Mouse (Mus musculus) kidney, postnatal 4 days (tissue): ENCODE measurements around the gene Macf1.

Experiments
- DNase-seq, 2 experiments: peaks; one replicate each; pipeline ENCODE4 v3.0.0; 2021; ENCODE audit warnings: mixed read lengths in 2 of 2

Gene Macf1

DNA sequence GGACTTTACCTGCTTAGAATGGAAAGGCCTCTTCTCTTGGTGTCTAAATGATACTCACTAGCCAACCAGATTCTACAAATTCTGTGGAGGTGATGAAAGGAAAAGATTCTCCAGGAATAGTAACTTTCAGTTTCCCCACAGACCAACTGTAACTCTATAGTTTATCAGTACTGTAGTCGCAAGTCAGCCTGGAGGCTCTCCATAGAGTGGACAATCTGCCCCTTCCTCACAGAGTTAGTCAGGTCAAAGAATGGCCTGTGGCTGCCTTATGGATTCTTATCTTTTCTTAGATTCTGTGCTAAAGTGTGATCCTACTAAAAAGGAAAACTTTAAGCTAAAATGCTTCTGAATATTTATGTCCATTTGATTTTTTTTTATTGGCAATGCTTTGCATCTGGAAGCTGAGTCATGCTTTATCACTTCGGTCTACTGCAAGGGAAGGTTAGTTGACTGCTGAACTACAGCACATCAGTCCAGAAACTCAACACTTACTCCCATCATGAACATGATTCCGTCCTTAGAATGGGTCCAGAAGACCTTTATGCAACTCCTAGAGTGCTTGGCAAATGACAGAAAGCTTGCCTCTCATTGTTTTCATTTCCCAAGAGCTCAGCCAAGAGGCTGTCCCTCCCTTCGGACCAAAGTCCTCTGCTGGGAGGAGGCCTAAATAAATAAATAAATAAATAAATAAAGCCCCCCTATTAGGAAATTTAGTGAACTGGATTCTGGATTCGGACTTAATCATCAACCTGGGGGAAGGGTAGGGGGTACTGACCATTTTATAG lies 256.1 kb downstream of the Macf1 start:
- DNase-seq, result no peak

DNA sequence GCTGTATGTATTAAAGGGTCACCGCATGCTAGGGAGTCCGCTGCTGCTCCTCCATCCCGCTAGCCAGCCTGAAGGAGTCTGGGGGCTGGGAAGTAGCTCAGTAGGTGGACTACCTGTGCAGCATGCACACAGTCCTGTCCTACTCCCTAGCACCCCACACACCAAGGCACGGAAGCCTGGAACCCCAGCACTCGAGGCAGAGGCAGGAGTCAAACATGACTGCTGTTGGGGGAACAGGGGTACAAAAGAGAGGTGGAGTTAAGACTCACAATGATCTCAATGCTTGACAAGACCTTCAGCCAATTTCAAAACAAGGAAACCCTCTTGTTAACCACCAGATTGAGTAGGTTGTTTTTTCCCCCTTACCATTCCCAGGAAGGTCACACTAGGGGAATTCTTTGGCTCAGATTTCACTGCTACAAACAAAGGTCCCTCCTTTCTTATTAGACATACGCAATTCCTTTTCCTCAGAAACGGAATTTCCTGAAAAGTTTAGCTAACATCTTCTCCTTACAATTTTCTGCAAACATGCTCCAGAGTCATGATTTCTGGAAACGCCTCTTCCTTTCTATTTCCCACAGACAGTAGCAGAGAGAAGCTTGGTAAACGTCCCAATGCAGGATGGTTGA lies 256.8 kb downstream of the Macf1 start:
- DNase-seq, result no peak

DNA sequence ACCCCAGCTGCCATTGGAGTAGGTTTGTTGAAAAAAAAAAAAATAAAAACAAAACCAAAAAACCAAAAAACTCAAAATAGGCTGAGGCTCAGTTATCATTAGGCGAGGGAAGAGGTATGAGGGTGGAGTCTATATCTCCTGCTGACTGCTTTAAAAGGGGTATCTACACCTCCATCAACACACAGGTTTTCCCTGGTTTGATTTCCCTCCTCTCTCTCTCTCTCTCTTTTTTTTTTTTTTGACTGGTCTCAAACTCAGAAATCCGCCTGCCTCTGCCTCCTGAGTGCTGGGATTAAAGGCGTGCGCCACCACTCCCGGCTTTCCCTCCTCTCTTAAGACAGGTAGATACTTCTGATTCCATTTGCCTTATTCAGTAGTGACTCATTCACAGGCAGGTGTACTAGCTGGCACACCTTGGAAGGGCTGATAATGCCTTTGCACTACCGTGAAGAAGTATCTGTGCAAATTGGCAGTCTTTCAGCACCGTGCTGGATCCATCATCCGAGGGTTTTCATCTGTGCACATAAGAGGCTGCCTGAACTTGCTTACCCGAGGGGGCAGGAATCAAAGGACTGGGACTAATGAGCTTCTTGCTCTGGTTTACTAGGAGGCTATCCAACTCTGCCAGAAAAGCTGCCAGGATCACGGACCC lies 257.6 kb downstream of the Macf1 start:
- no peak for DNase-seq

DNA sequence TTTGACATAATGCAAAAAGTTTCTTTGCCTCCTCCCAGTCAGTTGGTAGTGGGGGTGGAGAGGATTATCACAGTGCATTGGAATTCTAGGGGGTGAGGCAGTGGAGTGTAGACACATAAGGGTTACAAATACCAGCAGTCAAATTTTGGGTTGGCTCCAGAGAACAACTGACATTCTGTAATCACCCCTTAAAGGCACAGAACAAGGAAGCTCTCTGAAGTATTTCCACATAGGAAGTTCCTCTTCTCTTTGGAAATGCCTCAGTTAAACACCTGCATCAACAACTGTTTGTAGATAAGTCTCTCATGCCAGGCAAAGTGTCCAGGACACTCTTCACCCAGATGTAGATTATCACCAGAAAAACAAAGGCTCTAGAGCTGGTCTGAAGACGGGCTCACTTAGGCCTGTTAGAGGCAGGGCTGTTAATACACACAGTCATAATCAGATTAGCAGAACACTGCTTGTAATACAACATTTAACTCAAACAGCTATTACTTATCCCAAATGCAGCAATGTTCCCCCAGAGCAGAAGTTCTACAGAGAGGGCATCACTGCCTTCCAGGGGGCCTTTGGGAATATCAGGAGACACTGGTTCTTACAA lies 258.4 kb downstream of the Macf1 start:
- DNase-seq, result no peak

DNA sequence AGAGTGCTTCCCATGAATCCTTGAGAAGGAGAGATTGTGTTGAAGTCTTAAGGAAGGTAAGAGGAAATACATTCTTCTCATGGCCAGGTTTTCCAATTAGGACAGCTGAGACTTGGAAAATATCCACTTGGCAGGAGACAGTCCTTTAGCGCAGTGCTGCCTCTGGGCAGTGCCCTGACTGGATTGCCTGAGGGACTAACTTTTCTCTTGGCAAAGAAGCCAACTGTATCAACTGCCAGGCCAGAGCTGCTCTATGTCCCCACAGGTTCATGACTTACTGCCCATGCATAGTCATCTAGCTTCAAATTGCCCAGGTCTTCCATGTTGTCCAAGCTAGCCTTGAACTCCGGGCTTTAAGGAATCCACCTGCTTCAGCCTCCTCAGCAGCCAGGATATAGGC lies 260.1 kb downstream of the Macf1 start:
- DNase-seq, result no peak

DNA sequence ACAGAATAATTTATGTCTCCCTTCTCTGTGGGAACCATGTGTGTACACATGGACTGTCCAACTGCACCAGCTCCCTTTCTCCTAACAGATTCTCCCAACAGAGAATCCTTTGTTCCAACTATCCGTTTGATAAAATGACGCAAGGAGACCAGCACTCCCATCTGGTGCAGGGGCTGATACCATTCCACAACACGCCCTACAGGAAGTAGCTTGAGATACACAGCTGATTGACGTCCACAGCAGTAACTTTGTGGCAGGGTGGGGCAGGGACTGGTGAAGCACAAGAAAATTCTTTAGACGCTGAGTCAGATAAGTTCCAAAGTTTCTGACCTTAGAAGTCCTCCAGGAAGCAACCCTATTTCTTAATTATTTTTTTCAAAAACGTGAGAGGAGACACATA lies 261.3 kb downstream of the Macf1 start:
- no peak for DNase-seq

DNA sequence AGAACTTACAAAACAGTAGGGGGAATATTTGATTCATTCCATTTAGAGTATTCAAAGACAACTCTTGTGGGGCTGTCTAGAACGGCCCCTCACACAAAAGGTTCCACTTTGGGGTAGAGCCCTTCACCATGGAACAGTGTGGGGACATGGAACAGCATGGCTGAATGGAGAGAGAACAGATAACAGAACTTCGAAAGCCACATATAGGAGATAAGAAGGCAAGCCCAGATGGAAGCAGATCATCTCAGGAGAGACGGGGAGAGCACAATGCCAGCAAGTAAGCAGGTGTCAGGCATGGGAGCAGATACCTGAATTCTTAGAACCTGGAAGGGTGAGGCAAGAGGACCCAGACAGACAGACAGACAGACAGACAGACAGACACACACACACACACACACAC lies 266.1 kb downstream of the Macf1 start:
- no peak for DNase-seq

DNA sequence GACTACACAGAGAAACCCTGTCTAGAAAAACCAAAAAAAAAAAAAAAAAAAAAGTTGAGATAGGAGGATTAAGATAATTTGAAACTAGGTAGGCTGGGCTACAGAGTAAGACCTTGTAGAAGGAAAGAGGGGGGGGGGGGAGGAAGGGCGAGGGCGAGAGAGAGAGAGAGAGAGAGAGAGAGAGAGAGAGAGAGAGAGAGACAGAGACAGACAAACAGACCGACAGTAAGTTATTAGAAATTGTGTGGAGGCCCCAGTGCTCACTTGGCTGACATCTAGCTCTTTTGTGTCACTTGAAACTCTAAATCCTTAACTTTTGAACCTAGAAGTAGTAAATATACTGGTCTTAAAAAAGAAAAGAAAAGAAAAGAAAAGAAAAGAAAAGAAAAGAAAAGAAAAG lies 266.7 kb downstream of the Macf1 start:
- DNase-seq, result no peak

DNA sequence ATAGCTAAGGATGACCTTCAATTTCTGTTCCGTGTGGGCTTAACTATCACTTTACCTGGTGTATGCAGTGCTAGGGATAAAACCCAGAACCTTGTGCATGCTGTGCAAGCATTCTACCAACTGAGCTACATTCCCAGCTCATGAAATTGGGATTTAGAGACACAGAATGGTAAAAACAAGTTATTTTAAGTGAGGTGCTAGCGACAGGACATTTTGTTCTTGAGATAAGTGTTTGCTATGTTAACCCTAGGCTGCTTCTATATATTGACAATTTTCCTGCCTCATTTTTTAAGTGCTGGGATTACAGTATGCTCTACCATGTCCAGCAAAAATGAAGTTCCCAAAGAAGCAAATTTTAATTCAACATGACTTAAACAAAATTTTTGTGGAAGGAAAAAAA lies 267.3 kb downstream of the Macf1 start:
- no peak for DNase-seq

DNA sequence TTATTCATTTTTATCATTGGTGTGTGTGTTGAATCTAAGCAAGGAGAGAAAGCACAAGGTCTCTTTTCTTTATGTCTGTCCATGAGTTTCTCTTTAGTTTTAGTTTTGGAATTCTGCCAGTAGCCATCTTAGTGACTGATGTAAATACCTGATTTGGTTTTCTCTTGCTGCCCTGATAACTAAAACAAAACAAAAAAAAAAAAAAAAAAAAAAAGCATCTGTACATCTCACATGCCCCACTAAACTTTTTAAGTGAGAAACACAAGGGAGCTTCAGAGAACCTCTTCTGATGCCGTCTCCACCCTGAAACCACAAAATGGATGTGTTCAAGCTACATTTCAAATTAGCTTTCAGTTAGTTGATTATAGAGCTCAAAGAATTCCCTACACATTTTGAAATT lies 268.6 kb downstream of the Macf1 start:
- no peak for DNase-seq

DNA sequence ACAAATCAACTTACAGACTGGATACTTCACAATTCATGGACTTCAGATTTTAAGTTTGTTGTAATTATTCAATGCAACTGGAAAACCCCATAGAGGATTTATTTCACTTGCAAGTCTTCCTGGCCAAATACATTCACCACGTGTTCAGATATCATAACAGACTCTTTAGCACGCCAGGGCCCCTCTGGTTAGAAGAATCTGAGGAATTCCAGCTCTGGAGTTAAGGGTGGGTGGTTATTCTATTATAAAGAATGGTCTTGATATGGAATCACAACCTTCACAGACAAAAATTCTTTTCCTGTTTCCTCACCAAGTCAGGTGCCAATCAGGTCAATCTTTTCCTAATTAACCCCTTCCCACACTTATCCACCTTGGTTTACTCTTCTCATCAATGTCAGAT lies 270.3 kb downstream of the Macf1 start:
- DNase-seq, result no peak

DNA sequence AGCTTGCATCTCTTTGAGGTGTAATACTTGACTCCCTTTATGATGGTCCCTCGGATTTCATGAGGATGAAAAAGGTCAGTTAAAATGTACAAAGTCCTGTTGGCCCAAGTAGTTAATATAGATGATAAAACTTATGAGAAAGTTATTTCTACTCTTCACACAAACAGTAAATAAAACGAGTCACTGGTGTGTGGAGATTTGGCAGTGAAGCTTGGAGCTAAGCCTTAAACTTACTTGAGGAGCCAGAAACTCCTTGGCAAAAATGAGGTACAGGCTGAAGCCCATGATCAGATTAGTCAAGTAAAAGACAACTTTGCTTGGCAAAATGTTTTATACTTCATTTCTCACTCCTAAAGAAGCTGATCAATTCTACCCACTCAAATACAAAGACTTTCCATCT lies 271.2 kb downstream of the Macf1 start:
- DNase-seq, result no peak

DNA sequence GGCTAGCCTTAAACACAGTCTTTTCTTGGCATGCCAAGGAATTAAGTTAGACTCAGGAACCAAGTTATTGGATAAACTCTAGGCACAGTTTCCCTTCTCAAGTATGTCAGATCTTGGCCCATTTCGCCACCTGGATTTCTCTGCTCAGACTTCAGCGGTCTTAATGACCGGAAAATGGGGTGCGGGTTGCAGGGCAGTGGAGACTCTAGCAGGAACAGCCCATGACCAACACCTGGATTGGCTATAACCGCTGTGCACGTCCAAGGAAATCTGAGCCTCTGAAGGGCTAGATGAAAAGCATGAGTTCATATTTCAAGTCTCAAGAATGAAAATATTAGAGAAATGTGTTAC lies 271.7 kb downstream of the Macf1 start:
- DNase-seq, result no peak

DNA sequence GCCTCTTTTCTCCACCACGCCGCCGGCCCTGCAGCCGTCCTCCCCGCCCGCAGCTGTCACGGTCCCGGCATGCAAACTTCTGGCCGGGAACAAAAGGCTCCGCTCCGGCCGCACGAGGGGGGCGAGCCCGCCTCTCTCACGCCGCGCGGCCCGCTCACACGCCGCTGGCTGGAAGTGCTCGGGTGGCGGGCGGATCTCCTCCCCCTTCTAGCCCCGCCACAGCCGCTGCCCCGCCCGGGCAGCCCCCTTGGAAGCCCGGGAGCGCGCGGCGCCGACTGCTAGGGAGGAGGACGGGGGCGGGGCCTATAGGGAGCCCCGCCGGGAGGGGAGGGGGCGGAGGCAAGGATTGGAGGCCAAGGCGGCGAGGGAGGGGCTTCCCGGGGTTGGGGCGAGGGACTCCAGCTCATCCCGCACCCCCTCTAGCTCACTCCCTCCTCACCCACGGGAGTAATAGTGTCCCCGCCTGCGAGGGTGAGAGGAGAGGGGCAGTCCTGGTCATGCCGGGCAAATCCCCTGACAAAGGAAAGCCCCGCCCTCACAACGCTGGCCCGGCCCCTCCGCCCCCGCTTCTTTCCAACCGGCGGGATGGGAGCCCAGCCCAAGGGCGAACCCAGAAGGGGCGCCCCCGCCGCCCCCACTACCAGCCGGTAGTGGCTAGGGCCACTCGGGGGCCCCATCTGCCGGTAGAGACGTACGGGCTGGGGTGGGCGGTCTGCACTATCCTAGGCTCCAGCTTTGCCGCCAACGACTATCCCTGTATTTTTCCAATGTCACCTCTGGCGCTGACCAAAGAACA lies 272.2 kb downstream of the Macf1 start:
- peak; percentile 94 to 96 for DNase-seq

DNA sequence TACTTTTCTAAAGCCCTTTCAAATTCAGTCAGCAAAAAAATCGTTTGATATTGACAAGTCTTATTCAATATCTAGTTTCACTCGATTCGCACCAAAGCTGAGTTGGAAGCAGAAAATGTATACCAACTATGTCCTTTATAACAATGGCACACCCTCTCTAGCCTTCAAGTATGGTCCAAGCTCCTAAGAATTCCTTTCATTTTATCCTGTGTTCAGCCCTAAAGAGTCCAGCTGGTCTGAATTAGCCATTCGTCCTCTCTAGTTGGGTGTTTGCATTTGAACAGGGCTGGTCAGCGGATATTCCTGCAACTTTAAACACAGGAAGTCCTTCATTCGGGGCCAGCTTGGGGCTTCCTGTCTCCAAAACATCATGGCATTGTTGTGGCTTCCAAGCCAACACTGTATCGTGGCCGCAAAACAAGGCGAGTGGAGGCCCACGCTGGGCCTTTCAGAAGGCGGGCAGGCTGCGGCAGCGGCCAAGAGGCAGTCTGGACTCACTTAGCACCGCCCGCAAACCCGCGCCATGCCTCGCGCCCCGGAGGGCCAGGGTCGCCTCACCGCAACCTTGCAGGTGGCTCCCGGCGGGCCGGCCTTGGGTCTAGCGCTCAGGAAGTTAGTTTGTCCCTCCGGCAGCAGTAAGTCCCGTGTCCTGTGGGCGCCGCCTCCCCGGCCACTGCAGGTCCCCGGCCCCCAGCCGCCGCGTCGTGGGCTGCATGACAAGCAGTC lies 273.0 kb downstream of the Macf1 start:
- DNase-seq, result no peak

DNA sequence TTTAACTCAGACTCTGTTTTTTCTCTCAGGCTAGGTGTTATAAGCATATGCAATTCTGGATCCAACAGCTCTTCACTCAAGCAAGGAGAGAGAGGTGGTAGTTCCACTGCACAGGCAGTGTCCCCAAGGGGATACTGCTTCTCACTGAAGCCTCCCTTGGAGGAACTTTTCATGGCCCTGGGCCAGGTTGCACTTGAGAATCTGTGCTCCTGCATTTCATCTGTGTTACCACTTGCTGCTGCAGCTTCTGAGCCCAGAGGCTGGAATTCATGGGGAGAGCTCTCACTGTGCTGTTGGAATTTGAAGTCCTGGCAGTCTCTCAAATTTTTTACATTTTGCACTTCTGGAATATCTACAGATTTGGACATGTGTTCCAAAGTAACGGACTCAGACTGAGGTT lies 274.4 kb downstream of the Macf1 start:
- DNase-seq, result peak; percentile 42 to 44

DNA sequence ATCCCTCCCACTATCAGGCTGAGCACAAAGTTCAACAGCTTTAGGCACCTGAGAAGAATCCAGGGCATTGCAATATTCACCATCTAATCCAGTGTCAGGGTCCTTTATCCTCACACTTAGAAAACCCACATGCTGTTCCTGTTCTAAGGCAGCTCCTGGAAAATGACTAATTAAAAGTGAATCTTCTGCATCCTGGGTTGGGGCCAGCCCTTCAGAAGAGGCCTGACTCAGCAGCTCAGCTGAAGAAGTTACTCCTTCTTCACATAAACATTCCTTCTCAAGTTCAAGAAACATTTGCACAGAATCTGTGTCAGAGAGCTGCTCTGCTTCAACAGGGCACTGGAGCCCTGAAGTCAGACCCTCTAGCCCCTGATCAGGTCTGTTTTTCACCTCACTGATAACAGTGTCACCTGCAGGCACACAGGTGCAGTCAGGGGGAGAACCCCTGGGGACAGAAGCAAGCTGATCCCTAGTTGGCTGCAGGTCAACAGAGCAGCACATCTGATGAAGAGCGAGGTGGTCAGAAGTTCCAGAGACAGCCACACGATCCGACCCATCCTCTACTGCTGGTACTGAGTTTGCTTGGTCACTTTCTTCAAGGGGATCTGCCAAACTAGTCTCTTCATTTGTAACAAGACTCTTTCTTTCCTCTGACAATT lies 275.0 kb downstream of the Macf1 start:
- DNase-seq, result no peak

DNA sequence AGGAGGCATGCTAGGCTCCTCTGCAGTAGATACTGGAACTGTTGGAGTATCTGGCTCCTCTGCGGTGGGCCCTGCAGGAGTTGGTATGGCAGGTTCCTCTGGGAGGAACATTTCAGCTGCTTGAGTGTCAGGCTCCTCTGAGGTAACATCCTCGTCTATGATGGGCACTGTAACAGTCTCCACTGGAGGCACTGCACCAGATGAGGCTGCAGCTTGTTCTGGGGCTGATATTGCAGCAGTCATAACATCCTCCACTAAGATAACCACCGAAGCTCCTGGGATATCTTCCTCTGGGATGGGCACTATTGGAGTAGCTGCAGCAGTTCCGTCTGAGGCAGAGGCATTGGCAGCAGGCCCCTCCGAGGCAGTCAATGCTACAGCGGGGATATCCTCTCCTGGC lies 276.4 kb downstream of the Macf1 start:
- no peak for DNase-seq

DNA sequence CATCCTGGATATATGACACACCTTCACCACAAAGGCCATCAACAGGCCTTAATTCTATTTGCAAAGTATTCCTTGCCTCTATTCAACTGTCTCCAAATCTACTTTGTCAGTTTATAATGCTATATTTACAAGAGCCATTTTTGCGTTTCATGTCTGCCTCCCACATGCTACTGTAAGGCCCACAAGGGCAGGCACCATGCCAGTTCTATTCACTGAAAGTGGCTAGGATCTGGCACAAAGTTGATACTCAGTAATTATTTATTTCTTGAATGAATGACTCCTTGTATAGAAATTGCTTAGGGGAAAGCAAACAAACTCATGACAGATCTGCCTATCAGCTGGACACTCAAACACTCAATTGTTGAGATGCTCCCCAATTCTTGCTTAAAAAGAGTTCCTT lies 280.1 kb downstream of the Macf1 start:
- DNase-seq, result peak in 1 of 2 experiments; percentile 33

DNA sequence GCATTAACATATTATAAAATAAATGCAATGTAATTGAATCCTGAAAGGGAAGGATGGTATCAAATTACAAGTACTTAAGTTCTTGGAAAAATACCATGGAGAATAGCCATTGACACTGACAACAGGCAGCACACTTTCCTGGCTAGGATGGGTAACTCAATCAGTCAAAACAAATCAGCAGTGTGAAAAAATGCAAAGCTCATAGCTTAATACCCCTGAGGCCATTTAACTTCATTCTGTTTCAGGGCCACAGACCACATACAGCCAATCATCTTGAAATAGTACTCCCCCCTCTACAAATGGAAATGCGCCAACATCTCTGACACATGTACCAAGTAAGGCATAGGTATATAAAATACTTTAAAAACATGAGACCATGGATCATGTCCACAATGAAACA lies 281.9 kb downstream of the Macf1 start:
- no peak for DNase-seq

DNA sequence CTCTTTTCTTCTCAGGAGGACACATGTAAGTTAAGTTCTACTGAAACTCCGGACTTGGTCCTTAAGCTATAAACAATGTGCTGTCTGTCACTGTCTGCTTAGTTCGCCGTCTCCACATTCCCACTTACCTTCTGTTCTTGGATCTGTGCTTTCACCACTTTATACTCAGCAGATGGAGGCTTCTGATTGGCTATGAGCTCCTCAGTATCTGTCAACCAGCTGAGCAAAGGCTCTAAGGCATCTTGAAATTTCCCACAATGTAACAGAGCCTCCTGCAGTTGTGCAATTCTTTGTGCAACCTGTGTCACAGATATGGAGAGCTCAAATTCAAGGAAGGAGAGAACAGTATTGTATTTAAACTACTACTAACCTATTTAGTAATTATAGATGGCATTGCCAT lies 282.9 kb downstream of the Macf1 start:
- no peak for DNase-seq
